Mouse (Mus musculus) myocyte (in vitro differentiated cells): Measurements from ENCODE around the gene Kalrn.

ENCODE experiments used
- E2F4 ChIP-seq: IDR thresholded peaks from one replicate; pipeline ENCODE4 v1.6.1; 2011; ENCODE audit warnings: mild to moderate bottlenecking, control low read depth, moderate library complexity; ENCODE audit not compliant: insufficient read depth
- POLR2A ChIP-seq: IDR thresholded peaks from one replicate; pipeline ENCODE4 v1.6.1; 2011; ENCODE audit warnings: low read depth, mild to moderate bottlenecking, control low read depth, moderate library complexity; ENCODE audit not compliant: insufficient read length
- REST ChIP-seq: IDR thresholded peaks from one replicate; pipeline ENCODE4 v1.6.1; 2011; ENCODE audit warnings: mild to moderate bottlenecking, control low read depth, moderate library complexity; ENCODE audit not compliant: insufficient read depth, insufficient read length

GRCm38 (mm10) chr16:34528234-34528983 lies 44.9 kb downstream of the Kalrn start:
- TF ChIP-seq REST = no peak
- TF ChIP-seq POLR2A = no peak
- no peak for TF ChIP-seq E2F4
